Mouse (Mus musculus) c-Kit-positive CD71-positive TER-119-positive erythroid progenitor cells, embryonic 14.5 days (primary cell): ENCODE measurements around the gene Wfikkn1.
A peak's percentile ranks its signal among the peaks of the same experiment; 100 is the strongest.

Experiments
- DNase-seq: peaks from one replicate; pipeline ENCODE4 v3.0.0-alpha.2; 2013; ENCODE audit warnings: low spot score

Wfikkn1 gene

GRCm38 (mm10) chr17:25867836-25868600 lies 12.6 kb downstream of the Wfikkn1 start:
- DNase-seq, result peak; percentile 39

- DNase-seq, result peak; percentile 41
These were observed 13.2 kb downstream of the Wfikkn1 start for GRCm38 (mm10) chr17:25867509-25867835.

GRCm38 (mm10) chr17:25866172-25866571 lies 14.5 kb downstream of the Wfikkn1 start:
- no peak for DNase-seq

GRCm38 (mm10) chr17:25865288-25865687 lies 15.4 kb downstream of the Wfikkn1 start:
- DNase-seq, result no peak

GRCm38 (mm10) chr17:25864311-25864710 lies 16.3 kb downstream of the Wfikkn1 start:
- DNase-seq, result no peak

GRCm38 (mm10) chr17:25863681-25864080 lies 17.0 kb downstream of the Wfikkn1 start:
- DNase-seq, result no peak

- no peak for DNase-seq
These were observed 18.7 kb downstream of the Wfikkn1 start for GRCm38 (mm10) chr17:25861704-25862612.

GRCm38 (mm10) chr17:25860832-25861703 lies 19.6 kb downstream of the Wfikkn1 start, which contains the start of gene Wdr90:
Gene Wdr90 (minus strand): TSS chr17:25861501.
- peak; percentile 85 for DNase-seq

- DNase-seq, result no peak
These were observed 20.4 kb downstream of the Wfikkn1 start for GRCm38 (mm10) chr17:25860229-25860628.

- peak; percentile 90 for DNase-seq
These were observed 36.2 kb downstream of the Wfikkn1 start, which contains the start of gene Rhot2 for GRCm38 (mm10) chr17:25844396-25844901. Gene Rhot2 (minus strand): TSS chr17:25844851.

GRCm38 (mm10) chr17:25843636-25844395 lies 36.8 kb downstream of the Wfikkn1 start:
- no peak for DNase-seq

GRCm38 (mm10) chr17:25843122-25843521 lies 37.5 kb downstream of the Wfikkn1 start:
- no peak for DNase-seq

- DNase-seq, result no peak
These were observed 38.1 kb downstream of the Wfikkn1 start for GRCm38 (mm10) chr17:25842509-25842908.

- DNase-seq, result no peak
These were observed 39.4 kb downstream of the Wfikkn1 start, which contains the start of gene Gm20683 for GRCm38 (mm10) chr17:25841117-25841880. Gene Gm20683 (minus strand): TSS chr17:25841763.

GRCm38 (mm10) chr17:25840519-25840918 lies 40.1 kb downstream of the Wfikkn1 start:
- DNase-seq, result no peak

- DNase-seq, result no peak
These were observed 41.0 kb downstream of the Wfikkn1 start for GRCm38 (mm10) chr17:25839455-25840235.

GRCm38 (mm10) chr17:25838904-25839303 lies 41.8 kb downstream of the Wfikkn1 start:
- DNase-seq, result no peak

GRCm38 (mm10) chr17:25837533-25837932 lies 43.1 kb downstream of the Wfikkn1 start:
- no peak for DNase-seq

GRCm38 (mm10) chr17:25837076-25837410 lies 43.6 kb downstream of the Wfikkn1 start, which contains the start of gene Rhbdl1:
Gene Rhbdl1 (minus strand): TSS chr17:25837295.
- no peak for DNase-seq
